Mouse (Mus musculus): ENCODE results near the gene Ptpra. TPM values are rescaled to one million over a fixed set of nuclear protein-coding genes. Genes with fewer than 3 reads are reported as not detected.
A peak's percentile ranks its signal among the peaks of the same experiment; 100 is the strongest.

The Ptpra gene
- total RNA-seq, 4 experiments from 2014 or later = 306 to 318 (median 311) TPM

- DNase-seq (ENCODE audit: low spot score in 2 of 2) = no peak
Observed at GRCm38 (mm10) chr2:130442162-130442561, 7.9 kb upstream of the Ptpra start.

- DNase-seq (ENCODE audit: low spot score in 2 of 2) = no peak
Observed at GRCm38 (mm10) chr2:130448449-130448848, 1.6 kb upstream of the Ptpra start.

- no peak for DNase-seq (ENCODE audit: low spot score in 2 of 2)
Observed at GRCm38 (mm10) chr2:130449021-130449793, 871 bp upstream of the Ptpra start.

- DNase-seq (ENCODE audit: low spot score in 2 of 2) = peak in 1 of 2 experiments; percentile 69
Observed at GRCm38 (mm10) chr2:130450434-130450796, 337 bp downstream of the Ptpra start.

- no peak for DNase-seq (ENCODE audit: low spot score in 2 of 2)
Observed at GRCm38 (mm10) chr2:130451086-130451726, 1.1 kb downstream of the Ptpra start.

- DNase-seq (ENCODE audit: low spot score in 2 of 2) = no peak
Observed at GRCm38 (mm10) chr2:130451727-130452090, 1.6 kb downstream of the Ptpra start.

- no peak for DNase-seq (ENCODE audit: low spot score in 2 of 2)
Observed at GRCm38 (mm10) chr2:130452266-130452665, 2.2 kb downstream of the Ptpra start.

GRCm38 (mm10) chr2:130453421-130453820 is 3.3 kb downstream of the Ptpra start:
- no peak for DNase-seq (ENCODE audit: low spot score in 2 of 2)

GRCm38 (mm10) chr2:130454748-130455370 is 4.8 kb downstream of the Ptpra start:
- peak in 1 of 2 experiments; percentile 48 for DNase-seq (ENCODE audit: low spot score in 2 of 2)

GRCm38 (mm10) chr2:130457871-130458270 is 7.8 kb downstream of the Ptpra start:
- DNase-seq (ENCODE audit: low spot score in 2 of 2) = no peak

GRCm38 (mm10) chr2:130459576-130459975 is 9.5 kb downstream of the Ptpra start:
- DNase-seq (ENCODE audit: low spot score in 2 of 2) = no peak

GRCm38 (mm10) chr2:130461287-130462071 is 11.4 kb downstream of the Ptpra start:
- no peak for DNase-seq (ENCODE audit: low spot score in 2 of 2)

GRCm38 (mm10) chr2:130466438-130466837 is 16.4 kb downstream of the Ptpra start:
- no peak for DNase-seq (ENCODE audit: low spot score in 2 of 2)

- DNase-seq (ENCODE audit: low spot score in 2 of 2) = no peak
Observed at GRCm38 (mm10) chr2:130469366-130469765, 19.3 kb downstream of the Ptpra start.

GRCm38 (mm10) chr2:130469935-130470334 is 19.9 kb downstream of the Ptpra start:
- no peak for DNase-seq (ENCODE audit: low spot score in 2 of 2)

GRCm38 (mm10) chr2:130472908-130473510 is 22.9 kb downstream of the Ptpra start:
- no peak for DNase-seq (ENCODE audit: low spot score in 2 of 2)

GRCm38 (mm10) chr2:130475764-130476163 is 25.7 kb downstream of the Ptpra start:
- DNase-seq (ENCODE audit: low spot score in 2 of 2) = no peak

- no peak for DNase-seq (ENCODE audit: low spot score in 2 of 2)
Observed at GRCm38 (mm10) chr2:130476666-130477297, 26.7 kb downstream of the Ptpra start.

GRCm38 (mm10) chr2:130482177-130482576 is 32.1 kb downstream of the Ptpra start:
- no peak for DNase-seq (ENCODE audit: low spot score in 2 of 2)

GRCm38 (mm10) chr2:130482700-130483099 is 32.6 kb downstream of the Ptpra start:
- no peak for DNase-seq (ENCODE audit: low spot score in 2 of 2)

GRCm38 (mm10) chr2:130484206-130484605 is 34.1 kb downstream of the Ptpra start:
- DNase-seq (ENCODE audit: low spot score in 2 of 2) = no peak
